Mouse (Mus musculus) E14TG2a.4 (cell line): ENCODE measurements around the gene Acss2.
"Not testable (repeated sequence)": the region's sequence is repeated elsewhere in the genome, so short reads cannot be mapped to it uniquely, and the experiment has no call there.

Experiments used
- H3K27me3 ChIP-seq: 2 replicates; pipeline ENCODE4 v1.6.1; 2014; ENCODE audit warnings: low read length, control low read depth; ENCODE audit not compliant: insufficient read depth
- H3K36me3 ChIP-seq: 2 replicates; pipeline ENCODE4 v1.6.1; 2014; ENCODE audit warnings: low read length, control low read depth; ENCODE audit not compliant: insufficient read depth
- H3K4me1 ChIP-seq: replicated peaks from 2 replicates; pipeline ENCODE4 v1.6.1; 2014; ENCODE audit warnings: low read depth, low read length, control low read depth
- H3K4me3 ChIP-seq: replicated peaks from 2 replicates; pipeline ENCODE4 v1.5.1; 2014; ENCODE audit warnings: mild to moderate bottlenecking, low read length
- H3K9me3 ChIP-seq: 2 replicates; pipeline ENCODE4 v1.6.1; 2014; ENCODE audit warnings: low read length, control low read depth
- CTCF ChIP-seq: conservative IDR thresholded peaks from 2 replicates; pipeline ENCODE4 v1.5.1; 2014; ENCODE audit warnings: low read length
- NANOG ChIP-seq: IDR thresholded peaks from 2 replicates; pipeline ENCODE4 v1.6.1; 2014; ENCODE audit warnings: borderline replicate concordance, low read length, mixed read lengths
- POU5F1 ChIP-seq: IDR thresholded peaks from 2 replicates; pipeline ENCODE4 v1.6.1; 2014; ENCODE audit warnings: low read length, borderline replicate concordance

Gene Acss2

DNA sequence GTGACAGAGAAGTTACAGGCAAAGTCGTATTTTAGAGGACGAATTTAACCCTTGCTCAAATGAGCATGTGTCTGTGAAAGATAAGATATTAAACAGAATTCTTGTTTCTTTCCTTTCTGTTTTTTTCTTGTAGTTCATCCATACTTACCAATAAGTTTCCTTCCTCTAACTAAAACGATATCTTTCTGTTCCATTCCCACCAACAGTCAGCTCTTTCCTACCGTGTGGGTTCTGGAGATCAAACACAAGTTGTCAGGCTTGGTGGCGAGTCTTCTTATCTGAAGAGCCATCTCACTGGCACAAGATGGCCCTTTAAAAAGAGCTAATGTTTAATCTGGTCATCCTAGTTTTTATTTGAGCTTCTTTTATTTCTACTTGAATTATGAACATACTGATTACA is 9.6 kb downstream of the Acss2 start:
- no peaks in the 10 kb centered on the region for H3K36me3 ChIP-seq
- no peaks in the 10 kb centered on the region for H3K9me3 ChIP-seq
- no peak overlapping the region for H3K4me3 ChIP-seq
- no peaks in the 10 kb centered on the region for H3K4me1 ChIP-seq
- no peaks in the 10 kb centered on the region for H3K27me3 ChIP-seq
- TF ChIP-seq POU5F1, result no peak
- no peak for TF ChIP-seq CTCF
- TF ChIP-seq NANOG, result no peak

DNA sequence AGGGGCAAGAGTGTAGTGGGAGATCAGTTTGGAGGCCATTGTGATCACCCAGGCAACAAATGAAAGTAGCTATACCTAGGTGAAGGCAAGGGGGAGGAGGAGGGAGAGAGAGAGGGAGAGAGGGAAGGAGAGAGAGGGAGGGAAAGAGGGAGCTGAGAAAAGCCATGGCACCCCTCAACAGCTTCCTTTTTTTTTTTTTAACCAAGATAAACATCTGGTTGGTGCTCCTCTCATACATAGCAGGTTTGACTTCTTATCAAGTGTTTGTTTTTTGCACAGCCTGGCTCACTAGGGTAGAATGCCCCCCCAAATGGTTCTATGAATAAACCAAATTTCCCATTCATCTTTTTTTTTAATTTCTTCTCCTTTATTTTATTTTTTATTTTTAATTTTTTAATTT is 18.5 kb downstream of the Acss2 start:
- H3K36me3 ChIP-seq, result no peaks in the 10 kb centered on the region
- H3K4me3 ChIP-seq, result no peak overlapping the region
- H3K9me3 ChIP-seq, result no peaks in the 10 kb centered on the region
- H3K4me1 ChIP-seq, result no peaks in the 10 kb centered on the region
- TF ChIP-seq CTCF, result no peak
- no peak for TF ChIP-seq POU5F1
- no peak for TF ChIP-seq NANOG
- no peaks in the 10 kb centered on the region for H3K27me3 ChIP-seq

DNA sequence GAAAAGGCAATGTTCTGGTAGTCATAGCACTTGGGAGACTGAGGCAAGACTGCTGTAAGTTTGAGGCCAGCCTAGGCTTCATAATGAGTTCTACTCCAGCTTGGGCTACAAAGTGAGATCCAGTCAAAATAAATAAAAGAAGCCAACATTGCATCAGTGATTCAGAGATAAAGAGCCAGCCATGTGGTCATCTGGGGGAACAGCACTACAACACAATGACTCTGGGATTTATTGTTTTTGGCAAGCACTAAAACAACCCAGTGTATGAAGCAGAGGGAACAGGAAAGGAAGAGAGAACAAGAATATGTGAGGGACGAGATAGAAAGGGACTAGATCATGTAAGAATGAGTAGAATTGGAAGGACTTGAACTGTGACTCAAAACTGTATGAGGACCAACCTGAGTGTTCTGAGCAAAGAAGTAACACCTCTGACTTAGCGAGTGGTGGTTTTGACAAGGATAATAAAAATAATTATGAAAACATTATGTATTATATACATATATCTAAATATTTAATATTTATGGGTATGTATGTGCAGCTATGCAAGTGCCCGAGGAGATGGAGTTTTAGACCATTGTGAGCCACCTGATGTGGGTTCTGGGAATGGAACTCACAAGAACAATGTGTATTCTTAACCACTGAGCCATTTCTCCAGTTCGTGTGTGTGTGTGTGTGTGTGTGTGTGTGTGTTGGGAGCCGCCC is 20.2 kb downstream of the Acss2 start:
- Histone ChIP-seq H3K9me3 (no peaks in the 10 kb centered on the region), H3K4me1 (no peaks in the 10 kb centered on the region), H3K27me3 (no peaks in the 10 kb centered on the region; the same call in 1 of the 2 replicates), H3K36me3 (no peaks in the 10 kb centered on the region), H3K4me3 (no peak overlapping the region)
- no peak for TF ChIP-seq NANOG
- no peak for TF ChIP-seq CTCF
- no peak for TF ChIP-seq POU5F1

DNA sequence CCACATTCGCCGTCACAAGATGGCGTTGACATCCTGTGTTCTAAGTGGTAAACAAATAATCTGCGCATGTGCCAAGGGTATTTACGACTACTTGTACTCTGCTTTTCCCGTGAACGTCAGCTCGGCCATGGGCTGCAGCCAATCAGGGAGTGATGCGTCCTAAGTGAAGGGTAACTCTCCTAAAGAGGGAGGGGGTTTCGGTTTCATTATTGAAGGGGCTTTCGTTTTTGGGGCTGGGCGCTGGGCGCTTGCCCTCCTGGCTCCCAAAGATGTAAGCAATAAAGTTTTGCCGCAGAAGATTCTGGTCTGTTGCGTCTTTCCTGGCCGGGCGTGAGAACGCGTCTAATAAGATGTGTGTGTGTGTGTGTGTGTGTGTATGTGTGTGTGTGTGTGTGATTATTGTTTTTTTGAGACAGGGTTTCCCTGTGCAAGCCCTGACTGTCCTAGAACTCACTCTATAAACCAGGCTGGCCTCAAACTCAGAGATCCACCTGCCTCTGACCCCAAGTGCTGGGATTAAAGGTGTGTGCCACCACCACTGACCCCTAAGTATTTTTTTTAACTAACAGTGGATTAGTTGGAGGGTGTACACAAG is 20.8 kb downstream of the Acss2 start:
- not testable (repeated sequence) for H3K36me3 ChIP-seq, H3K4me3 ChIP-seq, H3K4me1 ChIP-seq, H3K9me3 ChIP-seq, H3K27me3 ChIP-seq

DNA sequence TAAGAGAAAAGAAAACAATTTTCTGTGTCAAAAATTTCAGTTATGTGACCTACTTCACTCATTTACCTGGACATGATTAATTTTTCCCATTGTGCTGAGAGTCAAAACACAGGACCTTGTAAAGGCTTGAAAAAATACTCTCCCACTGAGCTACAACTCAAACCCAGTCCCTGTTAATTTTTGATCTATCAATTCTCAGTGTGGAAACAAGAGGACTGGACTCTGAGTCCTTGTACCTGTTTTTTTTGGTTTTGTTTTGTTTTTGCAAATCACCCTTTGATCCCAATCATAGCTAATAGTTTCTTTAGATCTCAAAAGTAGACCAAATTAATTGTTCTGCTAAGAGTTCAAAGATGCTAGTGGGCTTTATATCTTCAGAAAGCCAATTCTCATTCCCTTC is 21.9 kb downstream of the Acss2 start:
- no peaks in the 10 kb centered on the region for H3K9me3 ChIP-seq
- no peaks in the 10 kb centered on the region for H3K4me1 ChIP-seq
- TF ChIP-seq CTCF (no peak), NANOG (no peak), POU5F1 (no peak)

DNA sequence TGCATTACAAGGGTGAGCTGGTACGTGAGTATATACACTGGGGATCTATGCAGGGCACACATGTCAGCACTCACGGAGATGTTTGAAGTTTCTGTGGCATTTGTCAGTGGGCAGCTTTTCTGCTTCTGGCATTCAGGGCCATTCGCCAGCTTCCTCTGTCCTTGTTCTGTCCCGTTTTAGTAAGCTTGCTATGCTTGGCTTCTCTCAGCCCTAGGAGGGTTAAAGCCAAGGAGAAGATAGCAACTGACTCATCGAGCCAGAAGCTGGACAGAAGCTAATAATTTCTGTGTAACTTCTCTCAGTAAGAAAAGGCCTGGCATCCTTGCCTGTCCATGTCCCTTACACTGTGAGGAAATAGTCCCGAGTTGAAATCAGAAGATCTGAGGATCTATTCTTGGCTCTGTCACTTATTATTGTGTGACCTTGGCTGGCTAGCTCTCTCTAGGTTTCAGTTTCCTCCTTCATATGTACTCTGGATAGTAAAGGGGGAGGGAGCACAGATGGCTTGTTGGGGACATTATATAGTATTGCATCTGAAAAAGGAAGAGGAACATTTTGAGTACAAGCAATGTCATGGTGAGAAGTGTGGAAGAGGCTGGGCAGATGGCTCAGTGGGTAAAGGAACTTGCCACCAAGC is 23.2 kb downstream of the Acss2 start:
- H3K9me3 ChIP-seq, result no peaks in the 10 kb centered on the region
- H3K36me3 ChIP-seq, result no peaks in the 10 kb centered on the region
- H3K4me3 ChIP-seq, result no peak overlapping the region
- H3K4me1 ChIP-seq, result 0 out of 2 replicates have a peak, but pooled peaks cover 4% of the 10 kb centered on the region
- TF ChIP-seq NANOG (no peak), POU5F1 (no peak), CTCF (no peak)
- H3K27me3 ChIP-seq, result no peaks in the 10 kb centered on the region; the same call in 1 of the 2 replicates

More for the DNA sequence above, 21.9 kb downstream of the Acss2 start:
- Histone ChIP-seq H3K4me3 (no peak overlapping the region), H3K27me3 (no peaks in the 10 kb centered on the region; the same call in 1 of the 2 replicates), H3K36me3 (no peaks in the 10 kb centered on the region)

DNA sequence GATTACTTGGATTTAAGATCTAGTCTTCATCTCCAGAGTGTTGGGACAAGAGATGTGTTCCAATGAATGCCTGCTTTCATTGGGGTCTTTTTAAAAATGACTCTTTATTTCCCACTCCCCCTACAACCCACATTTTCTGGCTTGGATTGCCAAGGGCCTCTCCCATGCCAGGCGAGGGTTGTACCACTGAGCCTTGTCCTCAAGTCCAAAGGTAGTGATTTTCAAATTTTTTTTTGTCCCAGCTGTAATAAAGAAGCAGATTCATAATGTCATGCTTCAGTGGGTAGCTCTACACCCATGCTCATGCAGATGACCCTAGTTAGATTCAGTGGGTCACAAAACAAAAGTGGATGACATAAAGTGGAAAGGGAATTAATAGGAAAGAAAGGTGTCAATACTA is 29.2 kb downstream of the Acss2 start:
- no peak for TF ChIP-seq NANOG
- no peak for TF ChIP-seq CTCF
- TF ChIP-seq POU5F1, result no peak
- H3K9me3 ChIP-seq, result no peaks in the 10 kb centered on the region
- no peaks in the 10 kb centered on the region for H3K36me3 ChIP-seq
- no peaks in the 10 kb centered on the region; the same call in 1 of the 2 replicates for H3K27me3 ChIP-seq
- H3K4me3 ChIP-seq, result no peak overlapping the region
- H3K4me1 ChIP-seq, result 0 out of 2 replicates have a peak, but pooled peaks cover 4% of the 10 kb centered on the region

DNA sequence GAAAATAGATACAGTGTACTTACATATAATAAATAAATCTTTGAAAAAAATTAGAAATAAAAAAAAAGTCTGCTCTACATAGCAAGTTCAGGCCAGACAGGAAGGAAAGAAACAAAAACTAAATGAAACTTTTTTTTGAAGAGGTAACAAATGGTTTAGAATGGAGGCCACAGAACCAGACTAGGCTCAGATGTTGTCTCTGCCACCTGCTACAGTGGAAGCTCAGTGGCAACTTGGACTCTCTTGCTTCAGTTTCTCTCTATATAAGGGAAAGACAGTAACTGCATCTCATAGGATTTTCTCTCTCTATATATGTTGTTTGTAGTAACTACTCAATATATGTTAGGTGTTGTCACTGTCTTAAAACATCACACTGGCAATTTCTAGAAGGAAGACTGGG is 34.6 kb downstream of the Acss2 start:
- no peak overlapping the region for H3K4me3 ChIP-seq
- H3K36me3 ChIP-seq, result no peaks in the 10 kb centered on the region
- H3K27me3 ChIP-seq, result 0 out of 2 replicates have a peak, but pooled peaks cover 2% of the 10 kb centered on the region
- TF ChIP-seq NANOG (no peak), CTCF (no peak), POU5F1 (no peak)
- peaks cover 14% of the 10 kb centered on the region for H3K4me1 ChIP-seq
- no peaks in the 10 kb centered on the region for H3K9me3 ChIP-seq

DNA sequence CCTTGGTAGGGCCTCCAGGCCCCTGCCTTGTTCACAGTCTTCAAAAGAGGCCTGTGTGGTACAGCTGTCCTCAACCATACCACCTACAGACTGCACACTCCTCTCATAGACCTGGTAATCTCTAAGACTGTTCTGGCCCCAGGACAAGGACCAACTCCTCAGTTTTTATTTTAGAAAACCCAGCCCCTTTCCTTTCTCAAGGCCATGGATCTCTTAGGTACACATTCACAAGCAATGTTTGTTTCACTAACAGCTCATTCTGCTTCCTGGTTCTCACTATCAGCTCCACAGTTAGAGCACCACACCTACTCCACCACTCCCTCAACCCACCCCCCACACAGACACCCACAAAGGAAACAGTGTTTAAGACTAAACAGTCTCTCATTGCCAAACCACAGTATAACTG is 35.2 kb downstream of the Acss2 start:
- TF ChIP-seq POU5F1, result no peak
- no peak for TF ChIP-seq CTCF
- TF ChIP-seq NANOG, result no peak
- Histone ChIP-seq H3K9me3 (no peaks in the 10 kb centered on the region), H3K36me3 (no peaks in the 10 kb centered on the region), H3K27me3 (0 out of 2 replicates have a peak, but pooled peaks cover 2% of the 10 kb centered on the region), H3K4me3 (no peak overlapping the region), H3K4me1 (peaks cover 17% of the 10 kb centered on the region)
